Mouse (Mus musculus): Measurements from ENCODE around the gene Suclg2. TPM values are rescaled to one million over a fixed set of nuclear protein-coding genes. Genes with fewer than 3 reads are reported as not detected.

Suclg2 gene
- total RNA-seq, 2 experiments from 2014 or later: 48.5 to 111 TPM

- peak; percentile 51; the same call in 1 of the 2 replicates for ATAC-seq (replicated peaks; ENCODE audit: poor library complexity, severe bottlenecking)
These were observed 17.5 kb downstream of the Suclg2 start for GRCm38 (mm10) chr6:95700981-95701610.

- ATAC-seq (replicated peaks; ENCODE audit: poor library complexity, severe bottlenecking): no peak
These were observed 18.4 kb downstream of the Suclg2 start for GRCm38 (mm10) chr6:95700191-95700590.

DNA sequence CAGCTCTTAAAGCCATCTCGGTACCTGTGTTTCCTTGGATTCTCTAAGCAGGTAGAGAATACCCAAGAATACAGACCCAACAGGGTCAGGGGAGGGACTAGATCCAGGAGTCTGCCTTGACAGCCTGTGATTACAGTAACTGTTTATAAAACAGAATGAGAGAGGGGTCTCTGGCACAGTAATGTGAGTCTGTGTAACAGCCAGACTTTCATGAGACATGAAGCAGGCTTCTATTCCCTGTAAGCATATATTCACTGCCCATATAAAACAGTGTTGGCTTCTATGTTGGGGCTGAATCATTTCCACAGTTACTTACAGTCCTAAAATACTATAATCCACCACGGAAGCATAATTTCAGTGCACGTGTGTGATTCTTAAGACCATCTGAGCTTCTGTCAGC is 19.3 kb downstream of the Suclg2 start:
- ATAC-seq (replicated peaks; ENCODE audit: poor library complexity, severe bottlenecking): no peak

DNA sequence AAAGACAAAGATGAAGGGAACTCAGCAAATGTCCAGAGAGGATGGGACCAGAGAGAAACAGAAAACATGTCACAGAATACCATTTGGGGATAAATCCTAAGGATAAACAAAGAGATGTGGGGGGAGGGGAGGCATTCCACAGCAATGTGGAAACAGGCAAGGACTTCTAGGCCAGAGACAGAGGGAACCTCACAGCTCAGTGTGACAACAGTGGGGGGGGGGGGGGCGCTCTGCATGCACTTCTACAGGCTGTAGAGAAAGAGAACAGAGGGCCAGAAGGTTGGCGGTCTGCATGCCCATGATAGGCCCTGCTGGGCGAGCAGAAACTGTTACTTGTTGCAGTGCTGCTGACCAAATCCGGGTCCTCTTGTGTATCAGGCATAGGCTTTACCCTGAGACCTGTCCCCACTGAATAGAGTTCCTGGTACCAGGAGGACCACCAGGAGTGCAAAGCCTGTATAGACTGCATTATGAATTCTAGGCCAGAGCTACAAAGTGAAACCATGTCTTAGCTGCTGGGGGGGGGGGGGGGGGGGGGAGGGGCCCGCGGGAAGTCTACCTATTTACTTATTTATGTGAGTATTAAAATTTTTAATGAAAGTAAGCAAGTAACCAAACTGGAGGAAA is 20.0 kb downstream of the Suclg2 start:
- no peak for ATAC-seq (replicated peaks; ENCODE audit: poor library complexity, severe bottlenecking)

DNA sequence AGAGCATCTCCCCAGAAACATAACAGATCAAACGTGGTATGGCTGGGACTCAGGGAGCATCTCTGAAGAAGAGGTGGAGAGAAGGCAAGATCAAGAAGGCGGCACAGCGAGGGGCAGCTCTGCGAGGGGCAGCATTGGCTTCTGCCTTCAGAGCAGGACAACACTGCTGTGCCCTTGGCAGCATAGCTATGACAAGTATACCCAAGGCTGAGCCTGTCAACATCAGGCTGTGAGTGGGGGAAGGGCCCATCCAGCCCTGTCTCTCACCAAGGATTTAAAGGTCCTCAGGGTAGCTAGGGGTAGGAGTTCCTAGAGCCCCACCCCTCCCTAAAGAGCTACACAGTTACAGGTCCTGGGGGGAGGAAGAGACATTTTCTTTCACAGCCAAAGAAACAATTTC is 23.7 kb downstream of the Suclg2 start:
- no peak for ATAC-seq (replicated peaks; ENCODE audit: poor library complexity, severe bottlenecking)

- no peak for ATAC-seq (replicated peaks; ENCODE audit: poor library complexity, severe bottlenecking)
These were observed 33.4 kb downstream of the Suclg2 start for GRCm38 (mm10) chr6:95685242-95685641.

DNA sequence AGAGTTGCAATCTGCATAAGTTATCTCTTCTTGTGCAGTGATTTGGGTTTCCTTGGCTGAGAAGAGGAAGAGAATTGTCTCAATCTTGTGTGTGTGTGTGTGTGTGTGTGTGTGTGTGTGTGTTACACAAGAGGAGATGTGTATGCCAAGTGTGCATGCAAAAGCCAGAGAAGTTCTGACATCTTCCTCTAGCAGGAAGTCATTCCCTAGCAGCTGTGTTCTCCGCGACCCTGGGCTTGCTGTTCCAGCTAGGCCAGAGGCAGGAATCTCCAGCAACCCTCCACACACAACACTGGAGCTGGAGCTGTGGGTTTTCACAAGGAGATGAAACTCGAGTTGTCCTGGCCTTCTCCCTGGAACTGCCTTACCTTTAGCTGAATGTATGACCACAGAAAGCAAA is 38.9 kb downstream of the Suclg2 start:
- no peak for ATAC-seq (replicated peaks; ENCODE audit: poor library complexity, severe bottlenecking)

DNA sequence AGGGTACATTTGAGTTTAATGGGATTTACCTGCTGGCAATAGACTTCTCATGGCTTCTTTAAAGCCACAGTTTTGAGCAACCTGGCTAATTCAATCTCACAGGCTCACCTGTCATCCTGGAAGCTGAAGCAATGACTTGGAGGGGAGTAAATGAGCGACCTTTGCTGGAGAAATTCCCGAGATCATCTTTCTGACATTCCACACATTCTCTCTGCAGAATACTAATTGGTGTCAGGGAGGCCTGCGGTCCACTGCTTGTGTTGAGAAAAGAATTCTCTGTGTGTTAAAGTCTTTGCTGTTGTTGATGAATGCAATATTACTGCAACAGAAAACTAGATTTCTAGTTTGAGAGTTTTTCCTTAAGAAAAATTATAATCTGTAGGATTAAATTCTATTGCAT is 39.3 kb downstream of the Suclg2 start:
- no peak for ATAC-seq (replicated peaks; ENCODE audit: poor library complexity, severe bottlenecking)

- ATAC-seq (replicated peaks; ENCODE audit: poor library complexity, severe bottlenecking): no peak
These were observed 41.6 kb downstream of the Suclg2 start for GRCm38 (mm10) chr6:95676951-95677350.

DNA sequence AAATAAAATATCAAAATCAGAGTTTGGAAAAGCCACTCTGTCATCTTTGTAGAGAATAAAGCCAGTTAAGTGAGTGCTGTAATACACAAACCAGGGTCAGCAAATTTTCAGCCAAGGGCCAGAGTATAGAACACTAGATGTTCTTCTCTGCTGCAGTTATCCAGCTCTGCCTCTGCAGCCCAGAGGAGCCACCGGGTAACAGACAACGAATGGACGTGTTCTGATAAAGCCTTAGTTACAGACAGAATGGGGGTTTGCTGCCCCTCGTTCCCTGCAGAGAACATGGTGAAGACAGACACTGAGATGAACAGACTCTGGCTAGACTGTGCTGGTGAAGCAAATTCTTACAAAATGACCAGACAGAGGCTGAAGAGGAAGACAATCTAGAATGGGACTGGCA is 42.2 kb downstream of the Suclg2 start:
- ATAC-seq (replicated peaks; ENCODE audit: poor library complexity, severe bottlenecking): no peak

- ATAC-seq (replicated peaks; ENCODE audit: poor library complexity, severe bottlenecking): no peak
These were observed 43.4 kb downstream of the Suclg2 start for GRCm38 (mm10) chr6:95675059-95675705.

DNA sequence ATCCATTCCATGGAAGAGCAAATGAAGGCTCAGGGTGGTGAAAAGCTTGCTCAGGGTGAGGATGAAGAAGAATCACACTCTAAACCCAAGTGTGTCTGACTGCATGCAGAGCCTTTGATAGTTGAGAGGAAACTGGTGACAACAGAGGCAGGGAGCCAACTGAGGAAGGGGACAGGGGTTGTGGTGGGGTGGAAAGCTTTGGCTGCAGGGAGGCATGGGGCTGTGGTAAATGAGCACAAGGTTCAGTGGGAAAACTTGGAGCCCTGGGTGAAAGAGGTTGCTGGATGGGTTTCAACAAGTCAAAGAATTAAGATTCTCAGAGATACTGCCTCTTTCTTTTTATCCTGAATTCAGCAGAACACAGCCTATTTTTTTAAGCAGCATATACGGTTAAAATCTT is 43.9 kb downstream of the Suclg2 start:
- no peak for ATAC-seq (replicated peaks; ENCODE audit: poor library complexity, severe bottlenecking)

GRCm38 (mm10) chr6:95669335-95669729 is 49.3 kb downstream of the Suclg2 start:
- peak; percentile 72 for ATAC-seq (replicated peaks; ENCODE audit: poor library complexity, severe bottlenecking)

GRCm38 (mm10) chr6:95668629-95669334 is 49.8 kb downstream of the Suclg2 start:
- no peak for ATAC-seq (replicated peaks; ENCODE audit: poor library complexity, severe bottlenecking)

GRCm38 (mm10) chr6:95657671-95658070 is 60.9 kb downstream of the Suclg2 start:
- ATAC-seq (replicated peaks; ENCODE audit: poor library complexity, severe bottlenecking): no peak

- no peak for ATAC-seq (replicated peaks; ENCODE audit: poor library complexity, severe bottlenecking)
These were observed 64.9 kb downstream of the Suclg2 start for GRCm38 (mm10) chr6:95653662-95654061.

GRCm38 (mm10) chr6:95652774-95653173 is 65.8 kb downstream of the Suclg2 start:
- no peak for ATAC-seq (replicated peaks; ENCODE audit: poor library complexity, severe bottlenecking)

DNA sequence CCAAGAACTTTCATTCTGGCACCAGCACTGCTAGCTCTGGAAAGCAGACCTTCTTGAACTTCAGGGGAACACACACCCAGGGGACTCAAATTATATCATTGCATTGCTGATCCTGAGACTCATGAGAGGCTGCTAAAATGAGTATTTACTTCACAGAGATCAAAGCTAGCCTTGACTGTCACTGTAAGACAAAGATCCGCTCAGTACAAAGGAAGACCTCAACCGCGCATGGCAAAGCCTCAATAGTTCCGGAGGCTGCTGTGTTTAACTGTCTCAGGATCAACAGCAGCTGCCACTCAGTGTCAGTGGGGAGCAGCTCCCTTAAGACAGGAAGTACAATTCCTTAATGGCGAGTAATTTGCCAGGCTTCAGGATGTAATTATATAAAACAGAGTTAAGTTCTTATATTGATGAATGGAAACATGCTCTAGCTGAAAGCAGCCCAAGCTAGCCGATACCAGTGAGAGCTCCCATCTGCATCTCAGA is 67.2 kb downstream of the Suclg2 start:
- ATAC-seq (replicated peaks; ENCODE audit: poor library complexity, severe bottlenecking): no peak

DNA sequence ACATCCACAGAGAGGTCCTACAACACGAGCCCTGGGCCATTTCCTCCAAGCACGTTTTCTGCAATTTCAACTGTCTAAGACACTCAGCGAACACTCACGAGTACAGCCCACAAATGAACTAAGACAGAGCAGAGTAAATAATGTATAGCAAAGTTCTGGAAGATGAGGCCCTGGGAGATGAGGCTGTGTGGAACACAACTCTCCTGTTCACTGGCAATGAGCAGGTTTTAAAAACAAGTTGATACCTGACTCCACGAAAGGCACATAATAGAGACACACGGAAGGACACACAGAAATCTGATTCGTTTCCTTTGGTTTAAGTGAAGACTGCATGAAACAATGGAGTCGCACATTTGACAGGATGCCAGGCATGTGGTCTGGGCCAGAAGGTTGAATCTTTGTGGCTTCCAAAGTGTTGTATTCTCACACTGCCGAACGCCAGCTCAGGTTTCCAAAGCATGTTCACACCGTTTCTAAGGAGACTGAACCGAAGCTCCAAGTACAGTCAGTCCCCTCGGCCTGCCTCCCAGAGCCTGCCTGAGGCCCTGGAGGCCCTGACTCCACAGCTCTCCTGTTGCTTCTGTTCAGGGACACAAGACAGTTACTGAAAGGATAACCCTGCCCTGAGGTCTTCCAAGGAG is 68.4 kb downstream of the Suclg2 start:
- no peak for ATAC-seq (replicated peaks; ENCODE audit: poor library complexity, severe bottlenecking)

DNA sequence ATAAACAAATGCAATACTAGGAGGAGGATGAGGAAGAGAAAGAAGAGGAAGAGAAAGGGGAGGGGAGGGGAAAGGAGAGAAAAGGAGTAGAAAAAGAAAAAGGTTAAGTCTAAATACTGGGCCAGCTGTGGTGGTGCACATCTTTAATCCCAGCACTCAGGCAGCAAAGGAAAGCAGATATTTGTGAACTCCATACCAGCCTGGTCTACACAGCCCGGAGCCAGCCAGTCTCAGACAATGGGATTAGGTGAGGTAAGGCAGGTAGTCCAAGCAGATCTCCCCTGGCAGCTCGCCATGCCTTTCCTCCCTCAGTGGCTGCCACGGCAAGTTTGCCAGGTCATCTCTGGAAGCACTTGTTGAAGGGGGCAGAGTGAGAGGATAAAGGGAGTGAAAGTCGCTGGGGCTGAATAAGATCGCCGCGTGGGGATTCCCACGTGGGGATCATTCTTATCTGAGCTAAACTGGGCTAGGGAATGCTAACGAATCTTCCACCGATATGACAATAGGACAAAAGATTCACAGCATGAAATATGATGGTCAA is 69.4 kb downstream of the Suclg2 start:
- no peak for ATAC-seq (replicated peaks; ENCODE audit: poor library complexity, severe bottlenecking)
